Mouse (Mus musculus) liver, embryonic 14.5 days (tissue): Measurements from ENCODE around the gene Hcst.

ENCODE experiments used
- CTCF ChIP-seq: IDR thresholded peaks from 2 replicates; pipeline ENCODE4 v1.5.1; 2016; ENCODE audit warnings: antibody characterized with exemption, low read depth, control low read depth
- EP300 ChIP-seq: IDR thresholded peaks from 2 replicates; pipeline ENCODE4 v1.6.1; 2016; ENCODE audit warnings: antibody characterized with exemption, low read depth

DNA sequence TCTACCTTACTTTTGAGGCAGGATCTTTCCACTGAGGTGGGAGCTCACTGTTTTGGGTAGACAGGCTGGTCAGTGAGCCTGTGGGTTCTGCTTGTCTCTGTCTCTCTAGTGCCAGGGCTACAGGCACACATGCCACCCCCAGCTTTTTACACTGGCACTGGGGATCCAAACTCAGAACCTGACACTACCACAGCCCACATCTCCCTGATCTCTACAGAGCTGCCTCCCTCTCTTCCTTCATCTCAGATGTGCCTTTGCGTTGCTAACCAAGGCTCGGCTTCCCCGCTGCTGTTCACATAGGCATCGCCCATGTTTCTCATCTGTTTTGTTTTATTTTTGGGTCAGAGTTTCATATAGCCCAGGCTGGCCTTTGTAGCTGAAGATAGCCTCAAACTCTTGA, 26.0 kb downstream of the Hcst start:
- TF ChIP-seq CTCF = no peak
- no peak for TF ChIP-seq EP300
